Mouse (Mus musculus): ENCODE data around the gene Oma1. TPM values are rescaled to one million over a fixed set of nuclear protein-coding genes. Genes with fewer than 3 reads are reported as not detected.

Oma1 gene
- 10 to 100 TPM; 21.6 to 35.0 (median 28.3) TPM for polyA plus RNA-seq (2017; shearing (Covaris generic))

DNA sequence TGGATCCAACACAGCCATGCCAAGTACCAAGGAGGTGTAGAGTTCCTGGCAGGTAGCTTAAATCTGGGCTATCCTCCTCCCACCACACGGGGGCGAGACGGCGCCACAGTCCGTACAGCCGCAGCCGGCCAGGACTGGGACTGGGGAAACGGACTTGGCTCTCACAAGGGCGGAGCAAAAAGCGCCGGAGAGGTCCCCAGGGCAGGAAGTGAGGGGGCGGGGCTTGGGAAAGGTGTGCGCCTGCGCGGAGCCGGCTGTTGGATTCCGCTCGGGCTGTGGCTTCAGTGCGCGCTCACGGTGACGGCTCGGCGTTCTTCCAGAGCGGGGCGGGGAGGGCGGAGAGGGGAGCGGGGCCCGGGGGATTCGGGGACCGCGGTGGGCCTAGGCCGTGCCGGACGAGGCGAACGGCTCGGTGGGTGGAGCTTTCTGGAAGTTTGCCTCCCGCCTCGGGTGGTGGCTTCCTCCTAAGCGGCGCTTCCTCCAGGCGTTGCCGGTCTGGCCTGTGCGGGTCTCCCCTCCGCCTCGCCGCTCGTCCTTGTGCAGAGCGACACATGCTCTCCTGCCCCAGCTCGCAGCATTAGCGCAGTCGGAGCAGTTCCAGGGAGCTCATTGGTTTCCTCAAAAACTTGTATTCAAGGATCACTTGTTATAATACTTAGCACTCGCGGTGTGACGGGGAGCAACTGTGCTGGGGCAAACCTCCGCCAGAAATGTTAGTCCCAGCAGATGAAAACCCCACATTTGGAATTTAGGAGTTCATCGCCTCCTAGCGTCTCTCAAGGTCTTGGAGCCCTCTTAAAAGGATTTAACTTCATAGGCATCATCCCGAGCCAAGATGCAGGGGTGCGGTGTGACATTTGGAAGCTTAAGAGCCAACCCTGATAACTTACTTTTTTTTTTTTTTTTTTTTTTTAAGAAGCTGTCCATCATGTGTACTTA is at the start of gene Oma1:
Oma1 (plus strand) TSS at position 226 of the 939 bp plus-strand sequence.
- ATAC-seq = peak; percentile 94

DNA sequence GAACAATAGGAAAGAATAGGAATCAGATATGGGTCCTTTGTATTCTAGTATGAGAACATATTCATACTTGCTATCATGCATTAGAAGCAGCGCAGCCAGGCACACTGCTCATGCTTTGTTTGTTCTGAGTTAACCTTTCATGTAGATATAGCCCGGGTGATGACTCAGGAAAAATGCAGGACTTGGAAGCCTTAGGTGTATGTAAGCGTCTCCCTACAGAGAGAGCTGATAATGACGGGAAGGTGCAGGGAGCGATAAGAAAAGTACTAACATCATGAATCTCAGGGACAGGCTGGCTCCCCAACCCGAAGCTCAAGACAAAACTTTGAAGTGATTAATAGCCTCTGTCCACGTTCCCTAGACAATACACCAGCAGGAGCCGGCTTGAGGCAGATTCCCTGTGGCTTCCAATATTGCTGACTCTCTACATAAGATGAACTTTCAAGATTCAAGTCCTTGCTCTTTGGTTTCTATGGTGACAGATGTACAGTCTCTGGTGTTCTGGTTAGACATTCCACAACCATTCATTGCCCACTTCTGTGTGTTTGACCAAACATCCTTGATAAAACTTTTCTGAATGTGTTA is 49.7 kb upstream of the Oma1 start:
- ATAC-seq = no peak

DNA sequence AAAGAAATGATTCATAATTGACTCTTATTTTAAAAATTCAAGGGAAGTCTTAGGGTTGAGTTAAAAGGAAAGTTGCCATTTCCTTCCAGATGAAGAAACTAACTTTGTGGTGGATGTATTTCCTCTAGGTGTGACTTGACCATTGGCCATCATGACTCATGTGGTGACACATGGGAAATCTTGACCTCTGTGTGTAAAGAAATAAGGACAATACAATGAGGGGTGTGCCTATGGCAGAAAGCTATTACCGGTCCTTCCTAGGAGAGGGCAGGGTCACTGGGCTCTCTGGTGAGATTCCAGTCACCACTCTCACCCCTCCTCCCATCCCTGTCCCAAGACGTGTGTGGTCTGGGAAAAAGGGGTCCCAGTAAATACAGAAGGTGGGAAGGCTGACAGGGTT is 48.4 kb upstream of the Oma1 start:
- no peak for ATAC-seq

- ATAC-seq = no peak
Measured at GRCm38 (mm10) chr4:103269336-103269735, 44.3 kb upstream of the Oma1 start.

GRCm38 (mm10) chr4:103273021-103273420 is 40.6 kb upstream of the Oma1 start:
- no peak for ATAC-seq

DNA sequence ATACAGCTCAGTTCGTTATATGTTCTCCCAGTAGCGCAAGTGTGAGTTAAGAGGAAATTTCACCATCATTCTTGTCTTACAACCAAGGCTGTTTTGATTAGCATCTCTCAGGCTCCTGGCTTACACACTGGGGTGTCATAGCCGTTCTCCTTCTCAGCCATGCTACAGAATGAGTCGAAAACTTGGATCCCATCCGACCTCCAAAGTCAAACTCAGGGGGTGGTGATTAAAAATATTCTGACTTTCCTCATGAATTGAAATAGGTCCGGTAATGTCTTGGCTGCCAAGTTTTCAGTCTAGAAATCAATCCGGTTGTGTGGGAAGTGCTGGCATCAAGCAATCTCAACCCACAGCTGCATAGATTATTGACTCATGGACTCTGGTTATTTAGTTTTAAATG is 25.3 kb upstream of the Oma1 start:
- ATAC-seq = no peak

- ATAC-seq = no peak
Measured at GRCm38 (mm10) chr4:103290763-103291162, 22.8 kb upstream of the Oma1 start, which contains the start of gene 4921539E11Rik. TSS of gene 4921539E11Rik (minus strand) at chr4:103290863.

- ATAC-seq = no peak
Measured at GRCm38 (mm10) chr4:103299342-103299741, 14.3 kb upstream of the Oma1 start.

DNA sequence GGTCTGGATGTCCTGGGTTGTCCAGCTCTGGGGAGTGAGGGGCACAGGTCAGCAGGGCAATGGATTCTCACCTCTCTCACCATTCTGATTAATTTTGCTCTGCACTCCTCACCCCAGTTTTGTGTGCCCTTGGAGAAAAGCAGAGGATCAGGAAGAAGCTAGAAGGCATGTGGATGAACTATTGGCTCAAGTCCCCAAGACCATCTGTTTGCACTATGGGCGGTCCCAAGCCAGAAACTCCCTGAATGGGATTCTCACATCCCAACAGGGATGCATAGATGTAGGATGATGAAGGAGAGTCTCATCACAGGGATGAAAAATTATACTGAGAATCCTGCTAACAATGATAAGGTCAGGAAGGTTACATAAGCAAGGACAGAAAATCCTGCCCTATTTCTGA is 9.8 kb upstream of the Oma1 start:
- ATAC-seq = no peak

GRCm38 (mm10) chr4:103314526-103314910 is 906 bp downstream of the Oma1 start:
- ATAC-seq = no peak

- ATAC-seq = no peak
Measured at GRCm38 (mm10) chr4:103315861-103316260, 2.2 kb downstream of the Oma1 start.

GRCm38 (mm10) chr4:103321461-103321860 is 7.8 kb downstream of the Oma1 start:
- ATAC-seq = no peak

DNA sequence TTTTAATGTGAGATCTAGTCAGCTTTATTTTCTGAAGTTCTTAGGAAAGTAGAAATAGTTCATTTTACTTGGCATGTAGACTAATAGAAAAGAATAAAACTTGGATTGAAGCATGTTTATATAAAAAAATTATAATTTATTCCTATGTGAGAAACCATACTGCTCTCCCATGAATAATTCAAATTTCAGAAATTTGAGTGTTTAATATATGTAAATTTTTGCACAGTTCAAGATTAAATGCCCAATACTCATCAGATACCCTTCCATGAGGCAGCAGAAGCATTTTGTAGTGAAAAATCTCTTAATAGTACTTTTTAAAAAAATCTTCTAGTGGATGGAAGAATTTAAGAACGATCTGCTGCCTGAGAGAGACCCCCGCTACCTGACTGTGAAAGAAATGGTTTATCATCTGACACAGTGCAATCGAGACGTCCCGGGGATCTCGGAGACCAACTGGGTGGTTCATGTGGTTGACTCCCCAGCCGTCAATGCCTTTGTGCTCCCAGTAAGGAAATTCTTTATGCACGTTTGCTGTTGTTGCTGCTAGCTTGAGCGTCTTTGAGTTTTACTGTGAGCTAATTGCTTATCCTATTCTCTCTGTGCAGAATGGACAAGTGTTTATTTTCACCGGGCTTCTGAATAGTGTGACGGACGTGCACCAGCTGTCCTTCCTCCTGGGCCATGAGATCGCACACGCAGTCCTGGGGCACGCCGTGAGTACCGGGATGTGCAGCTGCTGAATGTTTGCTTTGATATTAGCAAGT is 11.3 kb downstream of the Oma1 start:
- no peak for ATAC-seq

DNA sequence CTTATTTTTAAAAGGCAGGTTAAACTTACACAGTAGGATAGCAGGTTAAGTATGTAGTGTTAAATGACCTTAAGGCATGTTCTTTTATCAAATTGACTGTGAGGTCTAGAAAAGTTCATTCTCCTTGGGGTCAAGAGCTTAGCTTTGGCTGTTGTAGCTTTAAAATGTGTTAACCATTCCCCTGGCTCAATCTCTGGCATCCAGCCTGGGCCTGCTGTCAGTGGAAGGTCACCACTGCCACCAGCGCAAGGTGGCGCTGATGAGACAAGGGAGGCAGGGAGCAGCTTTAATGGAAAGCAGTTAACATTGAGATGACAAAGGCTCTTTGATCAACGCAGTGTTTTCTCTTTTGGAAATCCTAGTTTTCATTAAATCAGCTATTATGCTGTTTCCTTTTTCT is 13.4 kb downstream of the Oma1 start:
- ATAC-seq = no peak

DNA sequence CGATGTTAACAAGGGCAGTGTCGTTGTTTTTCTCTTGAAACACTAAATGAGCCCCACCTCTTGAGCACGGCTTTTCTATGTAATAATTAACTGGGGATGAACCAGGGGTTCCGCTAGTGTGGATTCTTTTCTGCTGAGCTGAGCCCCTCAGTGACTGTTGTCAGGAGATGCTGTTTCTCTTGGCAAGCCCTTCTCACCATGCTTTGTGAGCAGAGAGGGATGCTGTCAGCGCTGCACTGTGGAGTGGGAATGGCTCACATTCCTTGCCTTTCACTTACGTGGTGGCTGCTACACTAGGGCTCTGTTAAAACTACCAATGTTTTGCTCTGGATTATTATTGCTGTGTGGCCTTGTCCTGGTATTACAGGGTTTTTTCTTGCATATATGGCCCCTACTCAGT is 15.7 kb downstream of the Oma1 start:
- ATAC-seq = no peak

DNA sequence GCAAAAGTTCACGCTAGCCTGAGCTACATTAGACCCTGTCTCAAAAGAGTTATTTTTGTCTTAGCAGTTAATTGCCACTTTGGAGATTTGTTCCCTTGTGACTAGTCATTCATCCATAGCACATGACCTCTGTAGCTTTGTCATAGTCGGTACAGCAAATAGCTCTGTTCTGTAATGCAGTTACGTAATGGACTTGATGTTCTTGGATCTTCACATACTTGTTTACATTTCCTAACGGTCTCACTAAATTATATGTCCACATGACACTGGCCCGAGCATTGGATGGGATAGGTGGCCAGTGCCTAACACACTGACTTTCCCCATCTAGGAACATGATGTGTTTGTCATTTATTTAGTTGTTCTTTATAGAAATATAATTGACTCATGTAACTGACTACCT is 21.5 kb downstream of the Oma1 start:
- no peak for ATAC-seq

DNA sequence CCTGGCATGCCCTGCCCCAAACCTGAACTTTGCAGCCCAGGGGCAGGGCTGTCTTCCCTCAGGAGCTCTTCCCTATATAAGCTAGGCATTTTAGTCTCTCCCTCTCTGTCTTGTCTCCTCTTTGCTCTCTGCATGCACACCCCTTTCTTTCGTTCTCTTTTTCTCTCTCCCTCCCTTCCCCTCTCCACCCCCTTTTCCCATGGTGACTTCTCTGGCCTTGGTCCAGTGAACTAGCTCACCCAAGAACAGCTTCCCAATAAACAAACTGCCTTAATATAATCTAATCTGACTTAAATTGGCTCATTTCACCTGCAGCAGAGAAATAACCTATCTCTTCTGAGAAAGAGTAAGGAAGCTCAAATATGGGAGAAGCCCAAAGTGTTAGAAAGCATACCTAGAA is 27.1 kb downstream of the Oma1 start:
- ATAC-seq = no peak

- no peak for ATAC-seq
Measured at GRCm38 (mm10) chr4:103341620-103342019, 28.0 kb downstream of the Oma1 start.

GRCm38 (mm10) chr4:103346058-103346457 is 32.4 kb downstream of the Oma1 start:
- ATAC-seq = peak; percentile 54

GRCm38 (mm10) chr4:103346849-103347248 is 33.2 kb downstream of the Oma1 start:
- no peak for ATAC-seq

DNA sequence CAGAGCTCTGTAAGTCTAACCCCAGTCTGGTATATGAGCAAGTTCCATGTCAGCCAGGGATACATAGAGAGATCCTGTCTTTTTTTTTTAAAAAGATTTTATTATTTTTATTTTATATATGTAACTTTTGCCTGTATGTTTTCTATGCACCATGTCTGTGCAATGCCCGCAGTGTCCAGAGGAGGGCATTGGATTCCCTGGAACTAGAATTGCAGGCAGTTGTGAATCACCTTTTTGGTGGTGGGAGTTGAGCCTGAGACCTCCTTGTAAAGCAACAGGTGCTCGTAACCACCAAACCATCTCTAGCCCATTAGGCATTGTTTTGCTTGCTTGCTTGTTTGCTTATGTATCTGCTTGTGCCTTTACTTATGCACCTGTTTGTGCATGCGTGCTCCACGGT is 35.6 kb downstream of the Oma1 start:
- no peak for ATAC-seq

GRCm38 (mm10) chr4:103352926-103353325 is 39.3 kb downstream of the Oma1 start:
- no peak for ATAC-seq

DNA sequence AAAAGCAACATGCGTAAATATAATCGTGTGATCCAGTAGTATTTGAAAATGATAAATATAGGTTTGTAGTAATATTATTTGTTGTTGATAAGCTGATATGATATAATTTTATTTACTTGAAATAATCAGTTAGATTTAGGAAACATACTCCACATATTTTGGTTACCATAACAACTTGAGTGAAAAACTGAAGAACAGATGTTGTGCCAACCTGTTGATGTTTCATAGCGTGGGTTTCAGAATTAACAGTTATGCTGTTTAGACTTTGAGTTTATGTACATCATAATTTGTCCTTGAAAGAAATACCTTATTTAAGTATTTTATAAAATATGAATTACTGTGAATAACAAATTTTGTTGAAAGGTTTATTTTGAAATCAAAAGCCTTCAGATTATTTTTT is 43.8 kb downstream of the Oma1 start:
- no peak for ATAC-seq
